16 mouse cellular contexts compared by ENCODE assay signal in the genomic region with DNA sequence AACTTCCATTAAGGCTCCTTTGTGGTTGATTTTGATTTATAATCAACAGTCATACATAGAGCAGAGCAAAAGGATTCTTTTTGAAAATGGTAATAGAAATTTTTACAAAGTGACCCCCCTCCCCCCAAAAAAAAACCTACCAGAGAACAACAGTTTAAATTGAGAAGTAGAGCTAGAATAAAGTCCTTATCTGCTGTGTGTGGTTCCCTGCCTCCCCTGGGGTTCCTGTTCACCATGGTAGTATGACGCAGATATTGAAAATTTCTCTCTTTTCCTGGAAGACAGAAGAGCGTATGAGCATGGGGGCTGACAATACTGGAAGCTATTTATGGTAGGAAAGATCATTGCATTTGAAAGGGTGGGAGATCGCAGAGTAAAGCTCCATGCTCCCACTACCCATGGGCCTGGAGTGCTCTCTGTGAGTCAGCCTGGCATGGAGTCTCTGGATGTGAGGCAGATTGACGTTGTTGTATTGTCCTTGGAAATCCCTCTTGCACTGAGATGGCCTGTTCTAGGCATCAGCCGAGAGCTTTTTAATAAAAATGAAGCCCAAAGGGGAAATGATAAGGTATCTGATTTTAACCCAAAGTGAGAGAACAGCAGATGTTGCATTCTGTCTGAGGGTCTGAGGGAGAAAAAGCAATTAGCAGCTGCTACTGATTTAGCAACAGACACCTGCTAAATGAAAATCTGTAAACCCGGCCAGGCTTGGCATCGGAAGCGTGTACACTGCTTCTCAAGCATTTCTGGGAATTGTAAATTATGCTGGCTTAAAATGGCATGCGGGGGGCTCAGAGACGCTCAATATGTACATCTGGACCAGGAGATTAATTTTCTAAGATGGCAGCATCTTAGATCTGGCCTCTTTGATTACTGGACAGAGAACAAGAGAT.
DNase-seq lines count a peak whose midpoint lies in the region; ATAC-seq lines count a peak whose summit lies in the region.
"Had no signal": no experiment of that assay in that cellular context is flagged by ENCODE, and none has a peak within 500 bp of the region (broad histone marks: within the 10 kb centered on the region; RNA-seq: fewer than 3 reads in every experiment).

No protein-coding gene starts in this region.

- H3K27ac ChIP-seq in midbrain, embryonic 13.5 days: no peak overlapping the region
- H3K27ac ChIP-seq in midbrain, embryonic 10.5 days (replicated peaks): no peak overlapping the region
- peak overlapping the region; percentile 56 for H3K27ac ChIP-seq in forebrain, embryonic 15.5 days (replicated peaks)
- H3K27ac ChIP-seq in neural tube, embryonic 15.5 days (replicated peaks): no peak overlapping the region; the same call in 1 of the 2 replicates
- H3K27ac ChIP-seq: embryonic facial prominence, embryonic 15.5 days had no signal

- no peaks in the 10 kb centered on the region for H3K4me1 ChIP-seq in midbrain, embryonic 13.5 days (replicated peaks)
- no peaks in the 10 kb centered on the region for H3K4me1 ChIP-seq in midbrain, embryonic 10.5 days
- H3K4me1 ChIP-seq in forebrain, embryonic 15.5 days: peaks cover 3% of the 10 kb centered on the region; the same call in 1 of the 2 replicates
- H3K4me1 ChIP-seq in neural tube, embryonic 15.5 days: no peaks in the 10 kb centered on the region
- H3K4me1 ChIP-seq: embryonic facial prominence, embryonic 15.5 days; heart, embryonic 12.5 days had no signal

- H3K27me3 ChIP-seq in midbrain, embryonic 13.5 days: peaks cover 18% of the 10 kb centered on the region; the same call in 1 of the 2 replicates
- H3K27me3 ChIP-seq in midbrain, embryonic 10.5 days (ENCODE audit: low read depth, poor library complexity, severe bottlenecking): peaks cover 67% of the 10 kb centered on the region
- no peaks in the 10 kb centered on the region for H3K27me3 ChIP-seq in forebrain, embryonic 15.5 days
- 0 out of 2 replicates have a peak, but pooled peaks cover 3% of the 10 kb centered on the region for H3K27me3 ChIP-seq in neural tube, embryonic 15.5 days (replicated peaks)
- H3K27me3 ChIP-seq: embryonic facial prominence, embryonic 15.5 days; heart, embryonic 12.5 days had no signal

- no peak overlapping the region for H3K4me2 ChIP-seq in midbrain, embryonic 13.5 days (replicated peaks)
- no peak overlapping the region for H3K4me2 ChIP-seq in forebrain, embryonic 15.5 days (replicated peaks)
- H3K4me2 ChIP-seq in neural tube, embryonic 15.5 days: no peak overlapping the region
- H3K4me2 ChIP-seq: embryonic facial prominence, embryonic 15.5 days; heart, embryonic 12.5 days had no signal

- DNase-seq in frontal cortex, adult 2 months (ENCODE audit: extremely low spot score in 1 of 2, low spot score in 1 of 2): no peak
- DNase-seq in midbrain, embryonic 10.5 days (ENCODE audit: low spot score): no peak
- DNase-seq in thymus, adult 18-20 months: no peak
- DNase-seq: gastrocnemius, postnatal 25 days; kidney, adult 2 months; kidney, postnatal 25 days; liver, postnatal 0 days; lung, postnatal 36 days; thymus, adult 2 months had no signal

- ATAC-seq in frontal cortex, adult (ENCODE audit: low TSS enrichment): peak; percentile 76
- ATAC-seq in midbrain, embryonic 13.5 days: peak; percentile 56; the same call in 1 of the 2 replicates
- peak; percentile 64; the same call in 1 of the 2 replicates for ATAC-seq in forebrain, embryonic 15.5 days (replicated peaks)
- peak; percentile 45; the same call in 1 of the 2 replicates for ATAC-seq in neural tube, embryonic 15.5 days (ENCODE audit: low FRiP score)
- no peak for ATAC-seq in monocyte, adult 5-6 weeks (replicated peaks; ENCODE audit: insufficient number of reproducible peaks, low FRiP score, low TSS enrichment, poor library complexity, severe bottlenecking)
- ATAC-seq: liver, postnatal 0 days had no signal

- H3K9me3 ChIP-seq in midbrain, embryonic 13.5 days: no peaks in the 10 kb centered on the region
- H3K9me3 ChIP-seq in midbrain, embryonic 10.5 days (replicated peaks): no peaks in the 10 kb centered on the region
- no peaks in the 10 kb centered on the region for H3K9me3 ChIP-seq in forebrain, embryonic 15.5 days
- no peaks in the 10 kb centered on the region for H3K9me3 ChIP-seq in neural tube, embryonic 15.5 days (replicated peaks)
- H3K9me3 ChIP-seq: embryonic facial prominence, embryonic 15.5 days; heart, embryonic 12.5 days had no signal

- H3K9ac ChIP-seq in midbrain, embryonic 13.5 days (replicated peaks): no peak overlapping the region
- H3K9ac ChIP-seq in forebrain, embryonic 15.5 days (replicated peaks): no peak overlapping the region
- no peak overlapping the region for H3K9ac ChIP-seq in neural tube, embryonic 15.5 days (replicated peaks)
- H3K9ac ChIP-seq: embryonic facial prominence, embryonic 15.5 days; heart, embryonic 12.5 days; liver, postnatal 0 days had no signal

- H3K36me3 ChIP-seq in midbrain, embryonic 13.5 days: no peaks in the 10 kb centered on the region
- peaks cover 14% of the 10 kb centered on the region; the same call in 1 of the 2 replicates for H3K36me3 ChIP-seq in midbrain, embryonic 10.5 days
- no peaks in the 10 kb centered on the region for H3K36me3 ChIP-seq in forebrain, embryonic 15.5 days
- H3K36me3 ChIP-seq in neural tube, embryonic 15.5 days: no peaks in the 10 kb centered on the region
- H3K36me3 ChIP-seq: embryonic facial prominence, embryonic 15.5 days had no signal

- no peak overlapping the region for H3K4me3 ChIP-seq in midbrain, embryonic 13.5 days (replicated peaks)
- no peak overlapping the region for H3K4me3 ChIP-seq in midbrain, embryonic 10.5 days
- no peak overlapping the region for H3K4me3 ChIP-seq in forebrain, embryonic 15.5 days
- H3K4me3 ChIP-seq in neural tube, embryonic 15.5 days (replicated peaks): no peak overlapping the region
- H3K4me3 ChIP-seq: embryonic facial prominence, embryonic 15.5 days; heart, embryonic 12.5 days had no signal

- 65% methylated on average over 10 of the region's 10 CpGs for WGBS in midbrain, embryonic 13.5 days
- WGBS in midbrain, embryonic 10.5 days: 91% methylated on average over 10 of the region's 10 CpGs
- WGBS in forebrain, embryonic 15.5 days: 58% methylated on average over 10 of the region's 10 CpGs
- WGBS in neural tube, embryonic 15.5 days: 55% methylated on average over 10 of the region's 10 CpGs
